Mouse (Mus musculus): ENCODE data around the gene Rnasek. TPM values are rescaled to one million over a fixed set of nuclear protein-coding genes. Genes with fewer than 3 reads are reported as not detected.
A peak's percentile ranks its signal among the peaks of the same experiment; 100 is the strongest.

Gene Rnasek
- total and polyA plus RNA-seq, 2 experiments from 2014 or later: 85.4 to 610 TPM

GRCm38 (mm10) chr11:70226602-70226890, 13.1 kb downstream of the Rnasek start:
- Histone ChIP-seq H3K27me3 (ENCODE audit: insufficient read depth, low read length) (0 out of 2 replicates have a peak, but pooled peaks cover 6% of the 10 kb centered on the region), H3K9ac (replicated peaks; ENCODE audit: low read length) (peak overlapping the region; percentile 39), H3K4me1 (ENCODE audit: insufficient read depth, low read length) (peaks cover 20% of the 10 kb centered on the region), H3K36me3 (ENCODE audit: insufficient read depth, low read length) (no peaks in the 10 kb centered on the region), H3K9me3 (ENCODE audit: low read length) (no peaks in the 10 kb centered on the region), H3K4me3 (ENCODE audit: low read length) (peak overlapping the region; percentile 29), H3K27ac (no peak overlapping the region), H3K4me2 (ENCODE audit: low read depth, low read length) (peak overlapping the region; percentile 57)
- no peak for ATAC-seq
- no peak for TF ChIP-seq CTCF (IDR thresholded peaks at IDR 0.05; ENCODE audit: low read depth)
- DNase-seq (ENCODE audit: low spot score): peak; percentile 43
- WGBS: 9% methylated on average over 18 of the region's 18 CpGs

GRCm38 (mm10) chr11:70225798-70226601, 13.6 kb downstream of the Rnasek start:
- Histone ChIP-seq H3K36me3 (ENCODE audit: insufficient read depth, low read length) (no peaks in the 10 kb centered on the region), H3K9ac (replicated peaks; ENCODE audit: low read length) (peak overlapping the region; percentile 39), H3K9me3 (ENCODE audit: low read length) (no peaks in the 10 kb centered on the region), H3K4me1 (ENCODE audit: insufficient read depth, low read length) (peaks cover 20% of the 10 kb centered on the region), H3K27me3 (ENCODE audit: insufficient read depth, low read length) (0 out of 2 replicates have a peak, but pooled peaks cover 6% of the 10 kb centered on the region), H3K27ac (no peak overlapping the region), H3K4me3 (ENCODE audit: low read length) (peak overlapping the region; percentile 29), H3K4me2 (ENCODE audit: low read depth, low read length) (peak overlapping the region; percentile 57)
- ATAC-seq (peak; percentile 27; the same call in 1 of the 2 replicates), DNase-seq (ENCODE audit: low spot score) (peak; percentile 32)
- TF ChIP-seq CTCF (IDR thresholded peaks at IDR 0.05; ENCODE audit: low read depth): peak; percentile 22; the same call in 1 of the 2 replicates
- 27% methylated on average over 27 of the region's 27 CpGs for WGBS

GRCm38 (mm10) chr11:70223724-70224123, 15.9 kb downstream of the Rnasek start:
- ATAC-seq: no peak
- peaks cover 31% of the 10 kb centered on the region for H3K4me1 ChIP-seq (ENCODE audit: insufficient read depth, low read length)

GRCm38 (mm10) chr11:70221603-70222500, 17.8 kb downstream of the Rnasek start:
- Histone ChIP-seq H3K36me3 (ENCODE audit: insufficient read depth, low read length) (peaks cover 3% of the 10 kb centered on the region; the same call in 1 of the 2 replicates), H3K4me3 (ENCODE audit: low read length) (peak overlapping the region; percentile 54), H3K4me2 (ENCODE audit: low read depth, low read length) (peak overlapping the region; percentile 67), H3K4me1 (ENCODE audit: insufficient read depth, low read length) (peaks cover 29% of the 10 kb centered on the region), H3K9me3 (ENCODE audit: low read length) (no peaks in the 10 kb centered on the region), H3K27ac (peak overlapping the region; percentile 82), H3K9ac (replicated peaks; ENCODE audit: low read length) (peak overlapping the region; percentile 68), H3K27me3 (ENCODE audit: insufficient read depth, low read length) (no peaks in the 10 kb centered on the region)
- ATAC-seq: no peak
- TF ChIP-seq CTCF (IDR thresholded peaks at IDR 0.05; ENCODE audit: low read depth): no peak
- 9% methylated on average over 14 of the region's 14 CpGs for WGBS
- peak; percentile 4 for DNase-seq (ENCODE audit: low spot score)

More at GRCm38 (mm10) chr11:70223724-70224123, 15.9 kb downstream of the Rnasek start:
- Histone ChIP-seq H3K4me3 (ENCODE audit: low read length) (no peak overlapping the region), H3K9me3 (ENCODE audit: low read length) (no peaks in the 10 kb centered on the region), H3K4me2 (ENCODE audit: low read depth, low read length) (no peak overlapping the region), H3K36me3 (ENCODE audit: insufficient read depth, low read length) (no peaks in the 10 kb centered on the region), H3K27me3 (ENCODE audit: insufficient read depth, low read length) (no peaks in the 10 kb centered on the region), H3K9ac (replicated peaks; ENCODE audit: low read length) (no peak overlapping the region), H3K27ac (peak overlapping the region; percentile 32; the same call in 1 of the 2 replicates)
- 86% methylated on average over 9 of the region's 9 CpGs for WGBS
- TF ChIP-seq CTCF (IDR thresholded peaks at IDR 0.05; ENCODE audit: low read depth): no peak
- no peak for DNase-seq (ENCODE audit: low spot score)

GRCm38 (mm10) chr11:70220731-70221602, 18.7 kb downstream of the Rnasek start, which contains the start of gene Slc16a13:
Slc16a13 (minus strand) TSS chr11:70221064.
- Histone ChIP-seq H3K4me1 (ENCODE audit: insufficient read depth, low read length) (peaks cover 23% of the 10 kb centered on the region), H3K27ac (peak within 1 kb of the TSS; percentile 82), H3K9ac (replicated peaks; ENCODE audit: low read length) (peak within 1 kb of the TSS; percentile 68), H3K4me3 (ENCODE audit: low read length) (peak within 1 kb of the TSS; percentile 54), H3K9me3 (ENCODE audit: low read length) (no peaks in the 10 kb centered on the region), H3K4me2 (ENCODE audit: low read depth, low read length) (peak within 1 kb of the TSS; percentile 67), H3K27me3 (ENCODE audit: insufficient read depth, low read length) (no peaks in the 10 kb centered on the region), H3K36me3 (ENCODE audit: insufficient read depth, low read length) (peaks cover 3% of the 10 kb centered on the region; the same call in 1 of the 2 replicates)
- under 1% methylated on average over 28 of the region's 28 CpGs for WGBS
- TF ChIP-seq CTCF (IDR thresholded peaks at IDR 0.05; ENCODE audit: low read depth): no peak; the same call in 1 of the 2 replicates
- ATAC-seq: peak; percentile 96
- DNase-seq (ENCODE audit: low spot score): peak; percentile 98

Data from hindbrain, postnatal 0 days (tissue).